ENCODE assay signal across 10 mouse cellular contexts in genomic region chr1:80512210-80512948, GRCm38 (mm10). TPM values are rescaled to one million over a fixed set of nuclear protein-coding genes. Genes with fewer than 3 reads are reported as not detected.
DNase-seq lines count a peak whose midpoint lies in the region; ATAC-seq and TF ChIP-seq lines count a peak whose summit lies in the region.
"Had no signal": no experiment of that assay in that cellular context is flagged by ENCODE, and none has a peak within 500 bp of the region (broad histone marks: within the 10 kb centered on the region; RNA-seq: fewer than 3 reads in every experiment).

No protein-coding gene starts in this region.

- 61% methylated on average over 8 of the region's 8 CpGs for WGBS in hindbrain, embryonic 16.5 days
- WGBS in stomach, postnatal 0 days, result 57% methylated on average over 8 of the region's 8 CpGs

- TF ChIP-seq CTCF in stomach, postnatal 0 days (IDR thresholded peaks at IDR 0.05; ENCODE audit: low read depth), result peak; percentile 75

- no peak overlapping the region for H3K27ac ChIP-seq in hindbrain, embryonic 16.5 days (ENCODE audit: low read depth, low read length)
- H3K27ac ChIP-seq in stomach, postnatal 0 days (replicated peaks), result no peak overlapping the region

- H3K9me3 ChIP-seq in hindbrain, embryonic 16.5 days (ENCODE audit: control insufficient read depth, low read length), result no peaks in the 10 kb centered on the region
- H3K9me3 ChIP-seq in stomach, postnatal 0 days (ENCODE audit: control insufficient read depth, low read length), result no peaks in the 10 kb centered on the region

- no peak overlapping the region for H3K9ac ChIP-seq in hindbrain, embryonic 16.5 days (ENCODE audit: low read depth, low read length)
- H3K9ac ChIP-seq in stomach, postnatal 0 days (ENCODE audit: low read length), result no peak overlapping the region

- no peak overlapping the region for H3K4me2 ChIP-seq in hindbrain, embryonic 16.5 days (ENCODE audit: low read length)
- H3K4me2 ChIP-seq in stomach, postnatal 0 days (replicated peaks; ENCODE audit: low read depth), result no peak overlapping the region

- no peak overlapping the region for H3K4me3 ChIP-seq in hindbrain, embryonic 16.5 days (ENCODE audit: low read length)
- no peak overlapping the region for H3K4me3 ChIP-seq in stomach, postnatal 0 days (ENCODE audit: low read depth, low read length)

- no peaks in the 10 kb centered on the region for H3K27me3 ChIP-seq in hindbrain, embryonic 16.5 days (replicated peaks; ENCODE audit: control insufficient read depth, insufficient read depth, low read length)
- no peaks in the 10 kb centered on the region for H3K27me3 ChIP-seq in stomach, postnatal 0 days (ENCODE audit: control insufficient read depth, insufficient read depth, low read length)

- TF ChIP-seq EP300 in stomach, postnatal 0 days (optimal IDR thresholded peaks at IDR 0.05), result no peak

- H3K4me1 ChIP-seq in hindbrain, embryonic 16.5 days (ENCODE audit: control insufficient read depth, insufficient read depth, low read depth, low read length), result no peaks in the 10 kb centered on the region
- no peaks in the 10 kb centered on the region for H3K4me1 ChIP-seq in stomach, postnatal 0 days (replicated peaks; ENCODE audit: control insufficient read depth, insufficient read depth)

- peak; percentile 94 for ATAC-seq in frontal cortex, adult (ENCODE audit: low TSS enrichment)
- peak; percentile 37 for ATAC-seq in hindbrain, embryonic 16.5 days
- ATAC-seq in stomach, postnatal 0 days (ENCODE audit: low FRiP score, low TSS enrichment), result no peak

- no peaks in the 10 kb centered on the region for H3K36me3 ChIP-seq in hindbrain, embryonic 16.5 days (ENCODE audit: control insufficient read depth, insufficient read depth, low read length)
- no peaks in the 10 kb centered on the region for H3K36me3 ChIP-seq in stomach, postnatal 0 days (ENCODE audit: control insufficient read depth, insufficient read depth, low read length)

- no peak for DNase-seq in frontal cortex, postnatal 10 days (ENCODE audit: low spot score in 2 of 2)
- peak; percentile 37 to 45 for DNase-seq in right cerebral cortex, postnatal 10 days (ENCODE audit: low spot score in 2 of 2)
- DNase-seq in right cerebral cortex, postnatal 36 days (ENCODE audit: low spot score in 2 of 2), result no peak
- peak; percentile 19 for DNase-seq in stomach, postnatal 0 days (ENCODE audit: low spot score)
- no peak for DNase-seq in gastrocnemius, adult 8-10 months (ENCODE audit: low spot score in 2 of 2)
- no peak for DNase-seq in testis, postnatal 14 days (ENCODE audit: low spot score)

RNA-seq across cellular contexts. Expression of gene Gm45261, which starts 51.1 kb away (rescaled TPM):
- polyA plus RNA-seq in hindbrain, embryonic 16.5 days (2015; fragmentation: Nextera tagmentation; extraction: Ambion mirVana), result not detected in 2 replicates
- polyA plus RNA-seq in stomach, postnatal 0 days (2015; fragmentation: Nextera tagmentation; extraction: Ambion mirVana), result not detected in 2 replicates
- total RNA-seq in gastrocnemius, adult 8-10 months (2022), result not detected
- total RNA-seq: left cerebral cortex, postnatal 25 days had no signal
- polyA plus RNA-seq: spleen, adult 2 months had no signal

Comparison
In these comparisons a context has a peak if more than half of its experiments do, and no peak if none do; other contexts are left out.
1. DNase-seq: peak in right cerebral cortex, postnatal 10 days (2 of 2) and stomach, postnatal 0 days (single experiment); none in frontal cortex, postnatal 10 days (0 of 2), right cerebral cortex, postnatal 36 days (0 of 2), gastrocnemius, adult 8-10 months (0 of 2) and testis, postnatal 14 days (single experiment).